Mouse (Mus musculus) colon, adult 2 months (tissue): ENCODE data around the gene Zfp648. TPM values are rescaled to one million over a fixed set of nuclear protein-coding genes. Genes with fewer than 3 reads are reported as not detected.

Experiments used
- polyA plus RNA-seq: library from polyadenylated mRNA; depleted of rRNA; stranded (reverse); fragments of >200 nt; gene quantifications from 2 replicates; pipeline ENCODE4 v1.2.3, GENCODE M21; 2012; rRNA removed

Gene Zfp648
- polyA plus RNA-seq, result not detected in 2 replicates

DNA sequence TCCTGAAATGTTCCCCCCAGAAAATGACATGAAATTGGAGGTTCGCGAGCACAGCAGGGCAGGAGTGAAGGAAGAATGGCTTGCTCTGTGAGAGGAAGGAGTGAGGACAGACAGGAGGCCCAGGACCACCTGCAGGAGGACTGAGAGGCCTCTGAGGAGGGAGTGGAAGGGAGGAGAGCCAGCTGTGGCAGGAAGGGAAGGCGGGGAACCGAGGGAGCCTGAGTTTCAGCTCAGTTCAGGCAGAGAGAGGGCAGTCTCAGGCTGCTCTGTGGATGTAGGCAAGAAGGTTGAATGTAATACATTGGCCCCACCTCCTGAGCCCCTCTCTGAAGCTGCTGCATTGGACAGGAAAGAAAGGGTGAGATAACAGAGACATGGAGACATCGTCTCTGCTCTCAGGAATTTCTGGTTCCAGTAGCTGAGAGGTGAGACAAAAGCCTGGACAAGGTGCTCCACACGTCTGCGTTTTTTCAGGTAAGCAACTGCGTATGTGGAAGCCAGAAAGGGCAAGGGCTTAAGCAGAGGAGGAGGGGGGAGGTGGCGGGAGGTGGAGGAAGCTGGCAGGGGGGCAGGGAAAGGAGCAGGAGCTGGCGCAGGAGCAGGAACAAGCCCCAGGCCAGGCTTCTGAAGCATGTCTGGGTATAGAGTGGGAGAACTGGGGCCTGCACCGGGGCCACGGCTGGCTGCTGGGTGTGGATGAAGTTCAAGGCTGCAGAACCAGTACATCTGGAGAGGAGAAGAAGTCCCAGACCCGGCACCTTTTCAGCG, at the start of gene Zfp648:
Gene Zfp648 (plus strand): TSS at position 233 of the 768 bp plus-strand sequence.

